ENCODE assay signal across 8 mouse cellular contexts in the genomic region with DNA sequence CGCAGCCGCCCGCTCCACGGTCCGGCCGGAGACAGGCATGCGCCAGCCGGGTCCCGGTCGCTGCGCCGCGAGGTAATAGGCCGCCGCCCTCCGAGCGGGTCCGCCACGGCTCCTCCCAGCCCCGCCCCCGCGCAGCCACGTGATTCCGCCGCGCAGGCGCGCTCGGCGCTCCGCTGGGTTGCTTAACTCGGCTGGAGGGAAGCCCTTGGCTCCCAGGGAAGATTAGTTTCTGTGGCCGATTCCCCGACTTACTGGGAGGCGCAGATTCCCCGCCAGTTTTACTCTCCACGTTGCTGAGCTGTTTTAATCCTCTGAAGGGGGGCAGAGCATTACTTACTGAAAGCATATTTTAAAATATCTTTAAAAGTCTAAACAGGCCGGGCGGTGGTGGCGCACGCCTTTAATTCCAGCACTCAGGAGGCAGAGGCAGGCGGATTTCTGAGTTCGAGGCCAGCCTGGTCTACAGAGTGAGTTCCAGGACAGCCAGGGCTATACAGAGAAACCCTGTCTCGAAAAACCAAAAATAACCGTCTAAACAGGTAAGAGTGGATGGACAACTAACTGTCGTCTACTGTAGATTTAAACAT. TPM values are rescaled to one million over a fixed set of nuclear protein-coding genes. Genes with fewer than 3 reads are reported as not detected.
A peak's percentile ranks its signal among the peaks of the same experiment; 100 is the strongest.
DNase-seq lines count a peak whose midpoint lies in the region; ATAC-seq and TF ChIP-seq lines count a peak whose summit lies in the region.

A gene (minus strand): TSS at position 69 of the 587 bp plus-strand sequence.

- no peaks in the 10 kb centered on the region for H3K9me3 ChIP-seq in embryonic facial prominence, embryonic 10.5 days
- H3K9me3 ChIP-seq in intestine, postnatal 0 days (ENCODE audit: control insufficient read depth) = no peaks in the 10 kb centered on the region
- no peaks in the 10 kb centered on the region for H3K9me3 ChIP-seq in midbrain, embryonic 10.5 days (replicated peaks)

- no peaks in the 10 kb centered on the region for H3K27me3 ChIP-seq in embryonic facial prominence, embryonic 10.5 days (replicated peaks; ENCODE audit: low read depth, poor library complexity, severe bottlenecking)
- no peaks in the 10 kb centered on the region for H3K27me3 ChIP-seq in intestine, postnatal 0 days (replicated peaks; ENCODE audit: control insufficient read depth, insufficient read depth, low read length)
- no peaks in the 10 kb centered on the region for H3K27me3 ChIP-seq in midbrain, embryonic 10.5 days (ENCODE audit: low read depth, poor library complexity, severe bottlenecking)

- peaks cover 29% of the 10 kb centered on the region for H3K4me1 ChIP-seq in embryonic facial prominence, embryonic 10.5 days
- H3K4me1 ChIP-seq in intestine, postnatal 0 days (replicated peaks; ENCODE audit: control insufficient read depth, insufficient read depth, low read length) = no peaks in the 10 kb centered on the region
- H3K4me1 ChIP-seq in midbrain, embryonic 10.5 days = peaks cover 19% of the 10 kb centered on the region

- H3K9ac ChIP-seq in intestine, postnatal 0 days (ENCODE audit: low read depth, low read length) = peak within 1 kb of the TSS; percentile 46

- peaks cover 57% of the 10 kb centered on the region for H3K36me3 ChIP-seq in embryonic facial prominence, embryonic 10.5 days (replicated peaks)
- H3K36me3 ChIP-seq in intestine, postnatal 0 days (ENCODE audit: control insufficient read depth, insufficient read depth) = peaks cover 22% of the 10 kb centered on the region
- H3K36me3 ChIP-seq in midbrain, embryonic 10.5 days = peaks cover 48% of the 10 kb centered on the region

- peak; percentile 99 for DNase-seq in adrenal gland, postnatal 14 days
- DNase-seq in embryonic facial prominence, embryonic 10.5 days (ENCODE audit: low spot score) = peak; percentile 97
- peak; percentile 93 to 97 for DNase-seq in left cerebral cortex, postnatal 36 days (ENCODE audit: low spot score in 2 of 2)
- DNase-seq in midbrain, embryonic 10.5 days (ENCODE audit: low spot score) = peak; percentile 95
- peak; percentile 88 to 89 for DNase-seq in right cerebral cortex, postnatal 36 days (ENCODE audit: low spot score in 2 of 2)
- DNase-seq in urinary bladder, postnatal 4 days (ENCODE audit: low spot score in 2 of 2) = peak; percentile 96 to 97

- 15% methylated on average over 46 of the region's 46 CpGs for WGBS in embryonic facial prominence, embryonic 10.5 days
- WGBS in intestine, postnatal 0 days = 14% methylated on average over 45 of the region's 46 CpGs
- 14% methylated on average over 46 of the region's 46 CpGs for WGBS in midbrain, embryonic 10.5 days

- peak within 1 kb of the TSS; percentile 74 for H3K4me2 ChIP-seq in intestine, postnatal 0 days (replicated peaks; ENCODE audit: low read depth)

- no peak for TF ChIP-seq CTCF in intestine, postnatal 0 days (IDR thresholded peaks at IDR 0.05; ENCODE audit: low read depth)

- intact Hi-C loops in left cerebral cortex, postnatal 36 days (cut with DNase I) = no loop called here

- ATAC-seq in granulocyte monocyte progenitor cell, adult 5-6 weeks (replicated peaks; ENCODE audit: poor library complexity, severe bottlenecking) = peak; percentile 86
- ATAC-seq in intestine, postnatal 0 days = peak; percentile 94

- peak within 1 kb of the TSS; percentile 81 for H3K27ac ChIP-seq in embryonic facial prominence, embryonic 10.5 days (replicated peaks)
- H3K27ac ChIP-seq in intestine, postnatal 0 days (ENCODE audit: low read depth, low read length) = peak within 1 kb of the TSS; percentile 73
- peak within 1 kb of the TSS; percentile 79 for H3K27ac ChIP-seq in midbrain, embryonic 10.5 days (replicated peaks)

- H3K4me3 ChIP-seq in embryonic facial prominence, embryonic 10.5 days = peak within 1 kb of the TSS; percentile 69
- H3K4me3 ChIP-seq in intestine, postnatal 0 days (ENCODE audit: low read depth, low read length) = peak within 1 kb of the TSS; percentile 50
- peak within 1 kb of the TSS; percentile 60 for H3K4me3 ChIP-seq in midbrain, embryonic 10.5 days

RNA-seq across cellular contexts. Expression of the gene that starts here (rescaled TPM):
- 10.3 and 13.4 TPM in 2 replicates for total RNA-seq in adrenal gland, postnatal 14 days (2021)
- 20.2 and 24.7 TPM in 2 replicates for polyA plus RNA-seq in embryonic facial prominence, embryonic 10.5 days (2016; fragmentation: Nextera tagmentation; extraction: Ambion mirVana)
- total RNA-seq in granulocyte monocyte progenitor cell, adult 5-6 weeks (2014; fragmentation: Nextera tagmentation) = 6.1 and 12.7 TPM in 2 replicates
- total RNA-seq in granulocyte monocyte progenitor cell, adult 5-6 weeks (2017) = 14.4 and 18.9 TPM in 2 replicates
- 13.5 TPM in 2 replicates for polyA plus RNA-seq in intestine, postnatal 0 days (2015; fragmentation: Nextera tagmentation; extraction: Ambion mirVana)
- 10 to 100 TPM; 30.2 to 30.9 TPM for total RNA-seq in left cerebral cortex, postnatal 36 days (2021)
- polyA plus RNA-seq in midbrain, embryonic 10.5 days (2016; fragmentation: Nextera tagmentation; extraction: Ambion mirVana) = 19.5 and 24.8 TPM in 2 replicates

Comparison
In these comparisons a context has a peak if more than half of its experiments do, and no peak if none do; other contexts are left out.
1. Peak in every context shown above with its lines: DNase-seq, ATAC-seq, H3K4me3 ChIP-seq and H3K27ac ChIP-seq.